Mouse (Mus musculus) ES-E14 (cell line): ENCODE measurements around the gene Fzr1.

ENCODE experiments used
- CHD2 ChIP-seq: IDR thresholded peaks from 2 replicates; pipeline ENCODE4 v1.6.1; 2014; ENCODE audit warnings: mild to moderate bottlenecking, low read depth, low read length, inconsistent platforms
- HCFC1 ChIP-seq: IDR thresholded peaks from 2 replicates; pipeline ENCODE4 v1.6.1; 2012; ENCODE audit warnings: low read length, inconsistent platforms, borderline replicate concordance; ENCODE audit not compliant: insufficient read depth
- MAFK ChIP-seq: IDR thresholded peaks from 2 replicates; pipeline ENCODE4 v1.6.1; 2014; ENCODE audit warnings: mild to moderate bottlenecking, low read depth, low read length, inconsistent platforms; ENCODE audit not compliant: insufficient read depth
- ZC3H11A ChIP-seq: IDR thresholded peaks from 2 replicates; pipeline ENCODE4 v1.6.1; 2012; ENCODE audit warnings: low read depth, mild to moderate bottlenecking, inconsistent platforms, low read length, borderline replicate concordance
- ZNF384 ChIP-seq: IDR thresholded peaks from 2 replicates; pipeline ENCODE4 v1.6.1; 2012; ENCODE audit warnings: low read depth, low read length, inconsistent platforms

DNA sequence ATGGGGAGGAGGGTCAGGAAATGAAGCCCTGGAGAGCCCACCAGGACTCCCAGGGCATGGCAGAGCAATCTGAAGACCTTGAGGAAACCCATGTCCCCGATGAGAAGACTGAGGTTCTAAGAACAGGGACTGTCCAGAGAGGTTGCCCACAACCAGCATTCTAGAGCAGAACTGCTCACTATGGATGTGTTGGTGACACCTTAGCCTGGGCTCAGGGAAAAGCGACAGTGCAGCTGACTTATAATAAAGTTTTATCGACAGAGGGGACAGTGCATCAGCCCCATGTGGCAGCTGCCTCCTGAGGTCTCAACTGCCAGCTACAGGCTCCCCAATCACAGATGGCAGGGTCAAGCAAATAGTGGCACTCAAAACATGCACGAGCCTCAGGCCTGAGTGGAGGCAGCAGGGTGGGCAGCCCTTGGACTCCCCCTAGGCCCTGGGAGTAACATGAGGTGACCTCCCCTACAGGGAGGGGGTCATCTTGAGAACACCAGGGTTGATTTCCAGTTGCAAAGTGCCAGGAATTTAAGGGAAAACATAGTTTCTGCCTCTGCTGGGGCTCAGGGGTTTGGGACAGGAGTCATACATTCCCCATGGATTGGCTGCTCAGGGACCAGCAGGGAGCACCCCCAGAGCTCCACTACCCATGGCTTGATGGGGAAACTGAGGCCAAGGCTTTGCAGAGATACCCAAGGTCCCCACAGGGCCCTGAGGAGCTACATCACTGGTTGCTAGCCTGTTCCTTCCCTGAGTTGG lies 42.9 kb upstream of the Fzr1 start:
- TF ChIP-seq ZC3H11A = no peak
- no peak for TF ChIP-seq CHD2
- TF ChIP-seq MAFK = no peak
- TF ChIP-seq ZNF384 = no peak
- no peak for TF ChIP-seq HCFC1
